Mouse (Mus musculus): ENCODE measurements around the gene Gm20388. TPM values are rescaled to one million over a fixed set of nuclear protein-coding genes. Genes with fewer than 3 reads are reported as not detected.

Gm20388 gene
- total and polyA plus RNA-seq, 3 experiments: 0.02 to 0.05 TPM; not detected in 1

DNA sequence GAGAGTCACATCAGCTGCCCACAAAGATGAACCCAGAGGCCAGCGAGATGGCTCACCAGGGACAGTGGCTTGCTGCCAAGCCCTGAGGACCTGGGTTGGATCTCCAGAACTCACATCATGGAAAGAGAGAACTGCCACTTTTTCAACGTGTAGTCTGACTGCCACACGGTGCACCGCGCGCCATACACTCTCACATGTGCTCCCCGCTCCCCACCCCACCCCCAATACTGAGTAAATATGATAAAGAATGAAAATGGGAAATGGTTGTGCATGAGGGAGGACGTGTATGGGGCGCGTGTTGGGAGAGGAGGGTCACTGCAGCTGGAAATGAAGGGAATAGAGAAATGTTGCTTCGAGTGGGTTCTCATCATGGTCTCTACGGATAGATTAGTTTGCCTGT is 559.5 kb downstream of the Gm20388 start:
- Histone ChIP-seq H3K4me3 (ENCODE audit: low read depth, low read length) (no peak overlapping the region), H3K4me1 (ENCODE audit: insufficient read depth, low read depth, low read length) (peaks cover 45% of the 10 kb centered on the region), H3K9me3 (replicated peaks) (no peaks in the 10 kb centered on the region; the same call in 1 of the 2 replicates), H3K27me3 (ENCODE audit: insufficient read depth, low read length) (peaks cover 84% of the 10 kb centered on the region), H3K36me3 (replicated peaks) (no peaks in the 10 kb centered on the region)
- TF ChIP-seq GATA2 (IDR thresholded peaks at IDR 0.05; ENCODE audit: borderline replicate concordance, low read depth, low read length) (no peak), GATA1 (IDR thresholded peaks at IDR 0.05; ENCODE audit: borderline replicate concordance, low read length) (no peak), TAL1 (conservative IDR thresholded peaks at IDR 0.05; ENCODE audit: low read depth, low read length) (no peak), CTCF (IDR thresholded peaks at IDR 0.05; ENCODE audit: low read depth, low read length) (no peak), POLR2AphosphoS5 (IDR thresholded peaks at IDR 0.05; ENCODE audit: insufficient replicate concordance, low read depth, low read length) (no peak)
- no peak for DNase-seq (ENCODE audit: low spot score)
- no peak for ATAC-seq (ENCODE audit: extremely low read depth, insufficient number of reproducible peaks, low FRiP score, poor library complexity, severe bottlenecking)

DNA sequence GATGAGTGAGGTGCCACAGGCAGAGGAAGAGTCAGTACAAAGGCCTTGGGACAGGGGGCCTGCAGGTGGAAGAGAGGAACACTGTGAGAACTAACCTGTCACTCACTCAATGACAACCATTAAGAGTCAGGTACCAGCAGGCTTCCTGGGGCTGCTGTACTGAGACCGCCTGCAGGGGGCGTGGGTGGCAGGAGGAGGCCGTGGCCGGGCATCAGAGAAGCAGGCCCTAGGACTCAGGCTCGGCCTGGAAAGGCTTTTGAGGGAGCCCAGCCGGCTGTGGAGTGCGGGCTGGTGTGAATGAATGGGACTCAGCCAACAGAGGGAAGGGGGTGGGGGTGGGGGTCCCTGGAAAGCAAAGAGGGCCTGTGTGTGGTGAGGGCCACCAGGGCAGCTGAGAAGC is 560.5 kb downstream of the Gm20388 start:
- Histone ChIP-seq H3K9me3 (replicated peaks) (no peaks in the 10 kb centered on the region; the same call in 1 of the 2 replicates), H3K4me3 (ENCODE audit: low read depth, low read length) (no peak overlapping the region), H3K27me3 (ENCODE audit: insufficient read depth, low read length) (peaks cover 75% of the 10 kb centered on the region), H3K4me1 (ENCODE audit: insufficient read depth, low read depth, low read length) (peaks cover 51% of the 10 kb centered on the region), H3K36me3 (replicated peaks) (no peaks in the 10 kb centered on the region)
- no peak for ATAC-seq (ENCODE audit: extremely low read depth, insufficient number of reproducible peaks, low FRiP score, poor library complexity, severe bottlenecking)
- no peak for DNase-seq (ENCODE audit: low spot score)
- TF ChIP-seq POLR2AphosphoS5 (IDR thresholded peaks at IDR 0.05; ENCODE audit: insufficient replicate concordance, low read depth, low read length): no peak
- peak; percentile 41; the same call in 1 of the 2 replicates for TF ChIP-seq CTCF (IDR thresholded peaks at IDR 0.05; ENCODE audit: low read depth, low read length)

DNA sequence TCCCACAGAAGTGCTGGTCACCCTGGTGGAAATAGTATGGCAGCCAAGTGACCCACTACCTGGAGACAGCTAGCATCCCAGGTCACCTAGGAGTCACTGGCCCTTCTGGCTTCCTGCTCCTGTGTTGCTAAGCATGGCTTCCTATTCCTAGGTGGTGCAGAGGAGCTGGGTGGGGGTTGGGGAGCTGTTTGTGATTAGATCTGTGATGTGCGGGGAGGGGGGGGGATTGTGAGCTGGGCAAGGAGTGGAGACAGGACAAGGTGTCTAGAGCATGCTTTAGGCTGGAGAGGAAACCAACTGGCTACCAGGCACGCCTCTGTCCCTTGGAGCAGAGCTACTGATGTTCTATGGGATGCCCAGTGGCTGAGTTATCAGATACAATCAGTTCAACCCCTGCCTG is 561.1 kb downstream of the Gm20388 start:
- Histone ChIP-seq H3K4me3 (ENCODE audit: low read depth, low read length) (no peak overlapping the region), H3K9me3 (replicated peaks) (no peaks in the 10 kb centered on the region; the same call in 1 of the 2 replicates), H3K27me3 (ENCODE audit: insufficient read depth, low read length) (peaks cover 69% of the 10 kb centered on the region), H3K36me3 (replicated peaks) (no peaks in the 10 kb centered on the region), H3K4me1 (ENCODE audit: insufficient read depth, low read depth, low read length) (peaks cover 57% of the 10 kb centered on the region)
- TF ChIP-seq GATA1 (IDR thresholded peaks at IDR 0.05; ENCODE audit: borderline replicate concordance, low read length) (no peak), TAL1 (conservative IDR thresholded peaks at IDR 0.05; ENCODE audit: low read depth, low read length) (no peak), GATA2 (IDR thresholded peaks at IDR 0.05; ENCODE audit: borderline replicate concordance, low read depth, low read length) (no peak), CTCF (IDR thresholded peaks at IDR 0.05; ENCODE audit: low read depth, low read length) (no peak), POLR2AphosphoS5 (IDR thresholded peaks at IDR 0.05; ENCODE audit: insufficient replicate concordance, low read depth, low read length) (no peak)
- no peak for DNase-seq (ENCODE audit: low spot score)
- no peak for ATAC-seq (ENCODE audit: extremely low read depth, insufficient number of reproducible peaks, low FRiP score, poor library complexity, severe bottlenecking)

DNA sequence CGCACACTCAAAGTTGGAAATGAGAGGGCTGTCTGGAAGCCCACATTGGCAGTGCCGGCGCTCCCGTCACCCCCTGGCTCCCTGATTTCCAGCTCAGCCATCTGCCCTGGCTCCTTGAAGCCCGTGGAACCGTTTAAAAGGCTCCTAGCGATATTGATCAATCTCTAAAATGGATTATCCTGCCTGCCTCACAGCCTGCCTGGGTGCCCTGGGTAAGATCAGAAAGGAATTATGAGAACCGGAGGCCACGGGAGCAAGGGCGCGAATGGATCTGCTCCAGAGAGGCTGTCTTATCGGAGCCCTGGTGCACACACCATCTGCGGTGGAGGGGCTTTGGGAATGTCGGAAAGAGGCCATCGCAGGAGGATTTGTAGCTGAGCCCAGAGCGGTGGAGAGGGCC is 561.6 kb downstream of the Gm20388 start:
- Histone ChIP-seq H3K4me1 (ENCODE audit: insufficient read depth, low read depth, low read length) (peaks cover 62% of the 10 kb centered on the region), H3K4me3 (ENCODE audit: low read depth, low read length) (no peak overlapping the region), H3K27me3 (ENCODE audit: insufficient read depth, low read length) (peaks cover 67% of the 10 kb centered on the region), H3K9me3 (replicated peaks) (no peaks in the 10 kb centered on the region; the same call in 1 of the 2 replicates), H3K36me3 (replicated peaks) (no peaks in the 10 kb centered on the region)
- ATAC-seq (ENCODE audit: extremely low read depth, insufficient number of reproducible peaks, low FRiP score, poor library complexity, severe bottlenecking) (no peak), DNase-seq (ENCODE audit: low spot score) (no peak)
- TF ChIP-seq GATA1 (IDR thresholded peaks at IDR 0.05; ENCODE audit: borderline replicate concordance, low read length) (no peak), TAL1 (conservative IDR thresholded peaks at IDR 0.05; ENCODE audit: low read depth, low read length) (no peak), GATA2 (IDR thresholded peaks at IDR 0.05; ENCODE audit: borderline replicate concordance, low read depth, low read length) (no peak), CTCF (IDR thresholded peaks at IDR 0.05; ENCODE audit: low read depth, low read length) (no peak), POLR2AphosphoS5 (IDR thresholded peaks at IDR 0.05; ENCODE audit: insufficient replicate concordance, low read depth, low read length) (no peak)

DNA sequence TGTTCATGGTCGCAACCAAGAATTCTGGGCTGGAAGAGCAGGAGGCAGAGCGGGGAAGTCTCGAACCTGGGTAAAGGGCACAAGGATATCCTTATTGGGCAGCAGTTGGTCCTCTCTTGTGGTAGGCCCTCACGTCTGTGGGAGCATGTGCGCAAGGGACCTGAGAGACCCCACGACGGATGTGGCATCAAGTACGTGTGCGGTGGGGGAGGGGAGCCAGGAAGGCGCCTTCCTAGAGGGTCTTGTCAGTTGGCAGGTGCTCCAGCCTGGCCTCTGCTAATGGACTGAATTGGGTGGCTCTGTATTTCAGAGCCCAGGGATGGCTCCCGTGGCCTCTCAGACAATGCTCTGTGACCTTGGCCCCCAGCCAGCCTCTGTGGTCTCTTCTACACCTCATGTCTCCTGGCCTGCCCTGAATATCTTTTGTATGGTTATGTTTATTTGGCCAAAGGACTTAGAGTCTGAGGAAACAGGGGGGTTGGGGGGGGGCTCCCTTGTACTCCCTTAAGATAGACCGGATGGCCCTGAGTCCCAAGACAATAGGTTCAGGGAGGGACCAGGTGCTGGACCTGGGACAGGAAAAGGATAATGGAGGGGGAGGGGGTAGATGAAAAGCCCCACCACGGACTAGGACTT is 563.2 kb downstream of the Gm20388 start:
- H3K4me3 ChIP-seq (ENCODE audit: low read depth, low read length): no peak overlapping the region
- no peaks in the 10 kb centered on the region; the same call in 1 of the 2 replicates for H3K9me3 ChIP-seq (replicated peaks)
- H3K4me1 ChIP-seq (ENCODE audit: insufficient read depth, low read depth, low read length): peaks cover 69% of the 10 kb centered on the region
- no peak for TF ChIP-seq GATA1 (IDR thresholded peaks at IDR 0.05; ENCODE audit: borderline replicate concordance, low read length)
- TF ChIP-seq GATA2 (IDR thresholded peaks at IDR 0.05; ENCODE audit: borderline replicate concordance, low read depth, low read length): no peak
- no peak for TF ChIP-seq CTCF (IDR thresholded peaks at IDR 0.05; ENCODE audit: low read depth, low read length)
- no peak for TF ChIP-seq TAL1 (conservative IDR thresholded peaks at IDR 0.05; ENCODE audit: low read depth, low read length)
- no peak for TF ChIP-seq POLR2AphosphoS5 (IDR thresholded peaks at IDR 0.05; ENCODE audit: insufficient replicate concordance, low read depth, low read length)
- H3K27me3 ChIP-seq (ENCODE audit: insufficient read depth, low read length): peaks cover 55% of the 10 kb centered on the region
- no peak for DNase-seq (ENCODE audit: low spot score)
- no peak for ATAC-seq (ENCODE audit: extremely low read depth, insufficient number of reproducible peaks, low FRiP score, poor library complexity, severe bottlenecking)
- H3K36me3 ChIP-seq (replicated peaks): no peaks in the 10 kb centered on the region

DNA sequence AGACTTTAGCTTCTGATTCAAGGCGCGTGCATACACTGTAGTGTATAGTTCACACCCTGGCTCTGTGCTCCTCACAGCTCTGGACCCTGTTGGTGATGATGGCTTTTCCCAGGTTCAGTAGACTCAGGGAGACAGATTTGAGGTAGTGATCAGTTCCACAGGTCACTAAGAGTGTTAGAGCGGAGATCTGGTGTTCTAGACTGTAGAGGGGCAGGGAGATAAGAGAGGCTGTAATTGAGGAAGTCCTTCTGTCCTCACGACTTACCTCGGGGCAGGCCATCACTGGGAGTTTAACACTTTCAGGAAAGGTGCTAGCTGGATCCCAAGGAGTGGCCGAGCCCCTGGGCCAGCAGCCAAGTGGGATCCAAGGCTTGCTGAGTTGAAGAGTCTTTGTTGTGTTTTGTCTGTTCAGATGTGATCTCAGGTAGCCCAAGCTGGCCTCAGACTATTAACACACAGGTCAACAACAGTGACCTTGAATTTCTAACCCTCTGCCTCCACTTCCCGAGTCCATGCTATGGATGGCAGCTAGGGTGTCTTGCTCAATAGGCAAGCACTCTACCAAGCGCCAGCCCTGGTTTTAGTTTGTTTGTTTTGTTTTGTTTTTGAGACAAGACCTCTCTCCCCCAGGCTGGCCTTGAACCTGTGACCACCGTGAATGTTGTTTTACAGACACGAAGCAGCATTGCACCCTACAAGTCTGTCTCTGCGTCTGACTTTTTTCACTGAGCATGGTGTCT is 564.0 kb downstream of the Gm20388 start:
- peaks cover 52% of the 10 kb centered on the region for H3K27me3 ChIP-seq (ENCODE audit: insufficient read depth, low read length)
- DNase-seq (ENCODE audit: low spot score) (no peak), ATAC-seq (ENCODE audit: extremely low read depth, insufficient number of reproducible peaks, low FRiP score, poor library complexity, severe bottlenecking) (no peak)
- no peaks in the 10 kb centered on the region for H3K36me3 ChIP-seq (replicated peaks)
- H3K9me3 ChIP-seq (replicated peaks): no peaks in the 10 kb centered on the region; the same call in 1 of the 2 replicates
- peaks cover 77% of the 10 kb centered on the region for H3K4me1 ChIP-seq (ENCODE audit: insufficient read depth, low read depth, low read length)
- H3K4me3 ChIP-seq (ENCODE audit: low read depth, low read length): no peak overlapping the region; the same call in 1 of the 2 replicates
- TF ChIP-seq GATA1 (IDR thresholded peaks at IDR 0.05; ENCODE audit: borderline replicate concordance, low read length) (no peak), TAL1 (conservative IDR thresholded peaks at IDR 0.05; ENCODE audit: low read depth, low read length) (no peak), GATA2 (IDR thresholded peaks at IDR 0.05; ENCODE audit: borderline replicate concordance, low read depth, low read length) (no peak), POLR2AphosphoS5 (IDR thresholded peaks at IDR 0.05; ENCODE audit: insufficient replicate concordance, low read depth, low read length) (no peak), CTCF (IDR thresholded peaks at IDR 0.05; ENCODE audit: low read depth, low read length) (no peak)

All from G1E (cell line).